Mouse (Mus musculus) heart, postnatal 14 days (tissue): ENCODE measurements at regions not wholly inside any gene's neighbourhood (a gene's known extent, or its start where the extent isn't known, plus 50 kb on each side); places are given as distances from the start of the nearest gene placed in this dataset.
A peak's percentile ranks its signal among the peaks of the same experiment; 100 is the strongest.

ENCODE experiments used
- DNase-seq, 2 experiments: peaks; one replicate each; pipeline ENCODE4 v3.0.0; 2021 to 2022
- intact Hi-C: fragments of 180-260 bp; cut with DNase I; formaldehyde crosslinking; loops from one replicate; pipeline ENCODE4 v1.15.1; 2025

- DNase-seq = no peak
- intact Hi-C loops = no loop called here
Observed at GRCm38 (mm10) chr12:8844748-8845147, 73.6 kb downstream of the Sdc1 start.

GRCm38 (mm10) chr12:8845443-8845842 lies 74.3 kb downstream of the Sdc1 start:
- DNase-seq = no peak
- intact Hi-C loops = no loop called here

DNA sequence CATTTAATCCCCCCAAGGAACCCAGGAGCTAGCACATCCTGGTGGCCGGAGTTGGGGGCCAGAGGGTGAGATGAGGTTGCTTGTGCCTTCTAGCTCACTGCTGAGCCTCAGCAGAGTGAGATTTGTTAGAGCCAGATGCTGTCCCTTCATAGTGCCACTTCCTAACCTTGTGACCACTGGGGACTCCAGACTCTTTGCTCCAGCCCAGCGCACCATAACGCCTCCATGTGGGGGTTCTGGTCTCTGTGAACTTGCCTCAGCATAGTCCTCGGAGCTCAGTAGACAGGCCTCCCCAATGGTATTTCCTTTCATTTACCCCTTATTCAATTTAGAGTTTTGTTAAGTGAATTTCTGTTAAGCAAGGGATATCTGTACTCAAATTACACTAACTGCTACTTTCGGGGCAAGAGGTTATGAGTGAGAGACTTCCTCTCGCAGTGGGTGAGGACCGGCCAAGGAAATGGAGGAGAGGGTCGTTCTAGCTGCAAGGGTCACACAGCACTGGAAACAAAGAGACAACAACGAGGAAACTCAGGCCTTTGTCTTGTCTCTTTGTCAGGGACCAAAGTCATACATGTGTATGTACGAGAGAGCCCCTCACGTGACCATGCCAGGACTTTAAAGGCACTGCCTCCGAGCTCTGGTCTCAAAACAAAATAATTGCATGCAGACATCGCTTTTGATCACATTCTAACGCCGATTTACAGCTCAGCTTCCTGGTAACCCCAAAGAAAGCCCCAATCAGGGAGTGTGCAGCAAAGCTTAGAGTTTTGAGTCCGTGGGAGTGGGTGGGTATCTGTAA lies 74.8 kb upstream of the Laptm4a start:
- no peak for DNase-seq
- intact Hi-C loops = no loop called here

GRCm38 (mm10) chr12:8847227-8847857 lies 74.1 kb upstream of the Laptm4a start:
- intact Hi-C loops = no loop called here
- DNase-seq = no peak

- DNase-seq = no peak
- intact Hi-C loops = no loop called here
Observed at GRCm38 (mm10) chr12:8847858-8848383, 73.5 kb upstream of the Laptm4a start.

- intact Hi-C loops = no loop called here
- DNase-seq = no peak
Observed at GRCm38 (mm10) chr12:8853858-8854257, 67.6 kb upstream of the Laptm4a start.

DNA sequence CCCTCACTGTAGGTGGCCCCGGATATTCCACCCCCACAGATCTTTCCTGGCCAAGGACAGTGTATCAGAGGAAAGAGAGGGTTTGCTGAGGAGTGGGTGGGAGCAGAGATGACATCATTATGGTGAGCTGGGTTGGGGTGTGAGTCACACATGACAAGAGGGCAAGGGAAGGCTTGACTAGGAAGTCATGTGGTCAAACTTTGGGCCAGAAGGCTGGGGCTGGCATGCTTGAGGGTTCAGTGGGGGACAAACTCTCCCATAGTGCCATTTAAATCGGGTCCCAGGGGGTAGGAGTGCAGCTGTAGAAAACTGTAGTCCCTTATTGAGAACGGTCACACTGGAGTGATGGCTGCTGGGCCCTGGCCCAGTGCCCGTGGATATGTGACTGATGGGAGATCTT lies 67.1 kb upstream of the Laptm4a start:
- DNase-seq = no peak
- intact Hi-C loops = no loop called here

GRCm38 (mm10) chr12:8855119-8855518 lies 66.3 kb upstream of the Laptm4a start:
- no peak for DNase-seq
- intact Hi-C loops = loop anchor here (5.0 kb wide), 1 partner anchor 83 kb away; the partner anchor contains the start of gene Sdc1

DNA sequence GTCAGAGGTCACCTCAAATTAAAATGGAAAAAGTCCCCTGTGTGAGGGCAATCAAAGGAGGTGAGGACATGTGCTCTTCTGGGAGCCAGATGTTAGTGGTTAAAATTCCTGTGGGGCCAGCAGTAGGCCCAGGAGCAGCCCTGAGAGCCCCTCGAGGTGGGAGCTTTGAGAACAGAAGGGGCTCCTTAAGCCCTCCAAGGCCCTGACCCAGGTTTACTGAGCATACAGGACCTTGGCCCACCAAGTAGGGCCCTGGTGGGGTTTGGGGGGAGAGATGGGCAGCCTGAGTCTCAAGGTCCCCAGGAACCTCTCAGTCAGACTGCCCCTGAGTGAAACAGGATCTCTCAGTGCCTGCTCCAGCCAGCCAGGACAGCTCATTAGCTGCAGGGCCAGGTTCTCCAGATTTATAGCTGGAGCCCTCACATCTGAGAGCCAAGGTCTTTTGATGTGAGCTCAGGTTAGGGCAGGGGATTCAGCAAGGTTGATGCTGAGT lies 65.4 kb upstream of the Laptm4a start:
- DNase-seq = no peak
- intact Hi-C loops = loop anchor here (5.0 kb wide), 1 partner anchor 84 kb away; the partner anchor contains the start of gene Sdc1

DNA sequence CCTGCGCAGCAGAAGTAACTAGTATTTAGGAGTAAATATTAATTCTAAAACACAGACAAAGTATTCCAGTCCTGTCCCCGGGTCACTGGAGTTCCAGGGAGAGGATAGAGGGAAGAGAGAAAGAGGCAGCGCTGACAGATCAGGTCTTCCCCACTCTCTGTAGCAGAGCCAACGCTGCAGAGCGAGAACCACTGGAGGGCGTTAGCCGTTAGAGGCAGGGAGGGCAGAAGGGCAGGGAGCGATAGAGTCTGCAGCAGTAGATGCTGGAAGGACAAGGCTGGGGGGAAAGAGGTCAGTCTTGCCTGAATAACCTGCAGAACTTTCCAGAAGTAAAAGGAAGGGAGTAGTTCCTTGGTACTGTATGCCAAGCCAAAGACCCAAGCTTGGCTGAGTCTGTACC lies 64.2 kb upstream of the Laptm4a start:
- intact Hi-C loops = loop anchor here (5.0 kb wide), 1 partner anchor 85 kb away; the partner anchor contains the start of gene Sdc1
- no peak for DNase-seq

- peak; percentile 40 to 43 for DNase-seq
- intact Hi-C loops = loop anchor here (5.0 kb wide), 1 partner anchor 86 kb away; the partner anchor contains the start of gene Sdc1
Observed at GRCm38 (mm10) chr12:8858748-8859147, 62.7 kb upstream of the Laptm4a start.

GRCm38 (mm10) chr12:8859588-8859987 lies 61.9 kb upstream of the Laptm4a start:
- intact Hi-C loops = loop anchor here (5.0 kb wide), 1 partner anchor 87 kb away; the partner anchor contains the start of gene Sdc1
- DNase-seq = no peak

DNA sequence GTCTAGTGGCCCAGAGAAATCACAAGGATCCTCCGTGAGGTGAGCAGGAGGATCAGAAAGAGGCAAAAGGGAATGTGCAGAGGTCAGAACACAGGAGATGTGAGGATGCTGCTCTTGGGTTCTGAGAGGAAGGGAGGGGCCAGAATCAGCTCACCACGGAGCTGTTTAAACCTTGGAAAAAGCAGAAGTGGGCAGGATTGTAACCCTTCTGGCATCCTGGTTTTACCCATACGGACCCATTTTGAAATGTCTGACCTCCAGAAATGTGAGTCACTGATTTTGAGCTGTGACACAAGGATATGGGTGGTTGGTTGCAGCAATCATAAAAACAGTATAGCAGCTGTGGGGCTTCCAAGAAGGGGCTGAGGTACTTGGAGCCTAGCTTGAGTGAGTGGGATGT lies 56.6 kb upstream of the Laptm4a start:
- DNase-seq = no peak
- intact Hi-C loops = no loop called here

- intact Hi-C loops = no loop called here
- no peak for DNase-seq
Observed at GRCm38 (mm10) chr12:8865250-8865649, 56.2 kb upstream of the Laptm4a start.

DNA sequence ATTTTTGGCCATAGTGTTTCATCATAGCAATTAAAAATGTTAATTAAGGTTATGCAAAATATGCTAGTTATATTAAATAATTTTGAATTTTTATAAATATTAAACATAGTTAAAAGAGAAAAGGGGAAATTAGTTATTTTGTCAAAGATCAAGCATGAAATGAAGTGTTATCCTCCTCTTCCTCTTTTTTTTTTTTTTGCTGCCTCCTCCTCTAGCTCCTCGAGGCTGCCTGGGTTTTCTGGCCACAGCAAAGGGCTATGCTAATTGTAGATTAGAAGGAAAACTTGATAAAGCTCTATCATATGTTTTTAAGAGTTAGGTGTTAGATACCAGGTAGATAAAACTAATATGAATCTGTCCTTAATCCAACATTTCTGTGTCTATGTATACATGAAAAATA lies 54.4 kb upstream of the Laptm4a start:
- intact Hi-C loops = no loop called here
- no peak for DNase-seq

DNA sequence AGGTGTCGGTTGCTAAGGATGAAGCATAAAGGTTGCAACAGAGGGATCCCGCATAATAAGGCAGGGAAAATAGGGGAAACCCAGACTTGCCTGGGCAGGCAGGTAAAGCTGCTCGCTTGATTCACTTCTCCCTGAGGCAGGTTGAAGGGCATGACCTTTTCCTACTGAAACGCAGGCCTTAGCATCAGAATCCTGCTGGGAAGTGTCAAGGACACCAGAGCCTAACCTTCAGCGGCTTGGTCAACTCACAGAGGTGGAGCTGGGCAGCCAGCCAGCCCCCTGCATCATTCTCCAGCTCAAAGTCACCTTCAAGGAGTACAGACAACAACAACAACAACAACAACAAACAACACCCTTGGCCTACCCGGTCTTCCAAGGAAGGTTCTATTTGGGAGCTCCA lies 52.8 kb upstream of the Laptm4a start:
- intact Hi-C loops = no loop called here
- DNase-seq = no peak

DNA sequence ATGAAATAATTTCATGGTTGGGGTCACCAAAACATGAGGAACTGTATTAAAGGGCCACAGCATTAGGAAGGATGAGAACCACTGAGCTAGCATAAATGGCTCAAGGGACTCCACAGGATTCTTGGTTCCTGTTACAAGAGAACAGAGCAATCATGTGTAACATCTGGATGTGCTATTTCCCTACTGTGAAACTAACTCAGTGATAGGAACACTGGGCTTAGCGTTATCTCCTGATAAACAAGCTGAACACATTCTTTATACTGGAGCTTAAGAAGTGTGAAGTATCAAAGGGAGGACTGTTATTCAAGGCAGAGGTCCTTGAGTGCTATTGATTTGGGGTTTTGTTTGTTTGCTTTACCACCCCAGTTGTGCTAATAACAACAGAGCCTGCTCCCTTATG lies 52.3 kb upstream of the Laptm4a start:
- intact Hi-C loops = no loop called here
- no peak for DNase-seq
